Mouse (Mus musculus) liver, embryonic 14.5 days (tissue): Measurements from ENCODE around the gene Sigirr.

Source experiments
- CTCF ChIP-seq: IDR thresholded peaks from 2 replicates; pipeline ENCODE4 v1.5.1; 2016; ENCODE audit warnings: antibody characterized with exemption, low read depth, control low read depth
- EP300 ChIP-seq: IDR thresholded peaks from 2 replicates; pipeline ENCODE4 v1.6.1; 2016; ENCODE audit warnings: antibody characterized with exemption, low read depth

GRCm38 (mm10) chr7:141087894-141088293, 12.5 kb downstream of the Sigirr start:
- TF ChIP-seq CTCF (no peak), EP300 (no peak)
